Mouse (Mus musculus) liver, adult 2 months (tissue): ENCODE data around the gene Dact3.

Experiments used
- CTCF ChIP-seq: fragments of 200-500 bp; IDR thresholded peaks from 2 replicates; pipeline ENCODE4 v1.5.1; 2011; ENCODE audit warnings: low read depth, low read length, control low read depth
- POLR2A ChIP-seq: fragments of 200-500 bp; IDR thresholded peaks from 2 replicates; pipeline ENCODE4 v1.6.1; 2011; ENCODE audit warnings: low read length, control low read depth; ENCODE audit not compliant: insufficient read depth; ENCODE audit errors: extremely low read depth

DNA sequence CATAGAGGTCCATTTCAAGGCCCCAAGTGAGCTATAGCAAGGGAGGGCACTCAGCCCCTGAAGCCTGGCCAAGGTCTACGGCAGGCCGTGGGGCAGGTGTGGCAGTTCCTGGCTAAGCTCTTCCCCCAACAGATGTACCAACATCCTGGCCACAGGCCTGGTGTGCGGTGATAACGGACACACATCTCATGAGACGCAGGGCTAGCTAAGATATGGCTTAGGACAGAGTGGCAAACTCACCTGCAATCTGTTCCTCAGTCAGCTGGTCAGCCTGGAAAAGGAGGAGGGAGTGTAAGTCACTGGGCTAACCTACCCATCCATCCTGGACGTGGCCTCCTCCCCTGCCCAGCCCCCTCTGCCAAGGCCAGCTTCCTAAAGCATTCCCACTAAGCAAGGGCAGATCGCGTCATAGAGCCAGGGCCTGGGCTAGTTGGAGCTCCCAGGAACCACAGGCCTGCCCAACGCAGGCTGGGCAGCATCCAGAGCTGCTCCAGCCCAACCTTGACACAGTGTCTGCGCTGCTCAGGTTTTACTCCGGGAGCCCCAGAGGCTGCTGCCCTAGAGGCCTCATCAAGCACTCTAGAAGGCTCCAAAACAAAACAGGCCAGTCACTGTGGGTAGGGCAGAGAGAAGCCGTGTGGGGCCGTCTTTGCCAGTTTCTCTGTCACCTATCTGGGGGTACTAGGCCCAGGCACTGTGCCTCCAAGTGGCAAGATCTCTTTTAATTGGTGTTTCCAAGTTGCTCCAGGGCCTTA lies 44.5 kb downstream of the Dact3 start:
- no peak for TF ChIP-seq POLR2A
- no peak for TF ChIP-seq CTCF
